Mouse (Mus musculus): Measurements from ENCODE around the gene Fanca.
"Not testable (repeated sequence)": the region's sequence is repeated elsewhere in the genome, so short reads cannot be mapped to it uniquely, and the experiment has no call there.

The Fanca gene

DNA sequence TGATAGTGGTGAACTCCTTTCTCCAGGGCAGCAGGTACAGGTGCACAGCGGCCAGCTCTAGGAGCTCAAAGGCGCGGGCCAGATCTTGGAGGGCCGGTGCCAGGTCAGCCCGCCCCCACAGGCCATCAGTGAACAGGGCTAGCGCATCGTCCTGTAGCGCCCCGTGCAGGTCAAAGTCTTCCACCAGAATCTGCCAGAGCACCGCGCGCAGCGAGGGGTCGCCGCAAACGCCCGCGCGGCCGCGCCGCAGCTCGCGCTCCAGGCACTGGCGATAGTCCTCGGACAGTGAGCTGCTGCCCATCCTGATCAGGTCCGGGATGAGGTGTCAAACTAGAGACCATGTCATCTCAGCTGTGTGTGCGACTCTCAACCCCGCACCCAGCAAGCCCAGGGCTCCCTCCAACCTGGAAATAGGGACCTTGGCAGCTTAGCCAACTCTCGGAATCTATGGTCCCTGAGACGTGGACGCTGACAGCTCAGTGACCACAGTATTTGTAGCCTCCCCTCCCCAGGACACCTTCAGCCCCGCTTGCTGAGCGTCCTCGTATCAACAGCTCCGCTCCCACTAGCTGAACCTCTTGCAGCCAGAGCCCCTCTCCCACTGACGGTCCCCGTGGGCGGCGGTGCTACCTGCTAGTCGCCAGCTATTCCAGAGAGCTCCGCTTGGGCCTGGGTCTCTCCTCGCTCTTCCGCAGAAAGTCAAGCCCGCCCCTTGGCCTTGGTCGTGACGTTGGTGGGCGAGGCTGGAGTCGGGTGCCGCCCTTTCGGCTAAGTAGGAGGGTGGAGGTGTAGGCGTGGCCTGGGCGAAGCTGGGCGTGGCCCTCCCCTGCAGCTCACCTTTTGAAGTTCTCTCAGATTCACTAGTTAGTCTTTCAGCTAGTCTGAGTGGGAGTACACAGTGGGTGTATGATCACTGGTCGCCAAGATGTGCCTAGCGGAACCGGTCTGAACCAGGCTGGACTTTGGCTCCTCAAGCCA, 82.6 kb downstream of the Fanca start, which contains the start of gene Spata2l:
Gene Spata2l (minus strand): TSS at position 714 of the 978 bp plus-strand sequence.
- peak; percentile 67 for DNase-seq (ENCODE audit: extremely low read depth, insufficient read length, low spot score)

DNA sequence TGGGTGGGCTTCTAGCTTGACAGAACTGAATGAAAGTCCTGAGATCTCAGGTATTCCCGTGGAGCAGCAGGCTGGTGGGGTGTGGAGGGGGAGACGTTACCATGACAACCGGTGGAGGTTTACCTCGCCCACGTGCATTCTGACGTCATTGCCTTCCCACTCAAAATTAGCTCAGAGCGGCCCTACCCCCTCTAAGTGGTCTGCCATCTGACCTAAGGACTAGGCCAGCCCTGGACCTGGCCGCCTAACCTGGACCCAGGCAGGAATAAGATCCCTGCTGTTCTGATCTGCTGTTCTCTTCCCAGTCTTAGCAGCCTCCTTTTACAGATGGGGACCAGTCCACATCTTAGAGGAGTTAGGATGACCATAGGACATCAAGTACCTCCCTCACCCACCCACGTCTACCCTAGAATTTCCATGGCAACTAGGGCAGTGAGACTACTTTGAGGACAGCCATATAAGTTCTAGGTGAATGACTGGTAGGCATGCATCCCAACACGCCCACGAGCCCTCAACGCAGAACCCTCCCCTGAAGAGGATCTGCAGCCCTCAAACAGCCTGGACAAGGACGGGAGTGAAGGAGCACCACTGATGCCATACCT, 83.4 kb downstream of the Fanca start:
- DNase-seq (ENCODE audit: extremely low read depth, insufficient read length, low spot score): no peak

DNA sequence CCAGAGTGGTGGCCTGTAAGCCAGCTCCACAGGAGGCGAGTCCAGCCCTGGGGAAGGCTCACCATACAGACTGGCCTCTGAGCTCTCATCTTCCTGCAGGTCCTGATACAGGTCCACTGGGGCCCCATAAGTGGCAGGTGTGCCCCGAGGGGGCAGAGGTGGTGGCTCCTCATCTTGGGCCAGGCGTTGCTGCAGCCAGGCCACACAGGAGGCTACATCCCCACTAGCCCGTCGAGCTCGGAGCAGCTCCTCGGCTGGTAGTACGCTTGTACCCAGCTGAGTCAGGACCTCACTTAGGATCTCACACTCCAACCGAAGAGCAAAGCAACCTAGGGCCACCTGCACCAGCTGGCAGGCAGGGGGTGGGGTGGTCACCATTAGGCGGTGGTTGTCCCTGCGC, 84.6 kb downstream of the Fanca start:
- DNase-seq (ENCODE audit: extremely low read depth, insufficient read length, low spot score): no peak

GRCm38 (mm10) chr8:123233300-123233699, 85.1 kb downstream of the Fanca start:
- DNase-seq (ENCODE audit: extremely low read depth, insufficient read length, low spot score): no peak

- DNase-seq (ENCODE audit: extremely low read depth, insufficient read length, low spot score): no peak
These were observed 85.8 kb downstream of the Fanca start for GRCm38 (mm10) chr8:123232553-123232952.

DNA sequence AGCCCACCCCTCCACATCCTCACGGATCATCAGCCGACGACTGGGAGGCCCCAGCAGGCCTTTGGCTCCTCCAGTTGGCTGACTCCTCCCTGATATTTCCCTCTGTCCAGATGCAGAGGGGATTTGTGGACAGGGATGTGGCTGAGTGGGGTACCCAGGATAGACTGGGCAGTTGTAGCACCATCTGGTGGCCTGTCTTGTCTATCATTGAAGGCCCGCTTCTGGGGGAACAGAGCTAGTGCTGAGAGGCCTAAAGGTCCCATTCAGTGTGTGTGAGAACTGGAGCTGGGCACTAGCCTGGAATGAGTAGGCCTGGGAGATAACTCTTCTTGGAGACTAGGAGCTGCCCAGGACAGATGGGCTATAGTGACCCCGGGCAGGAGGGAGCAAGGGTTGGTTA, 86.6 kb downstream of the Fanca start:
- DNase-seq (ENCODE audit: extremely low read depth, insufficient read length, low spot score): no peak

DNA sequence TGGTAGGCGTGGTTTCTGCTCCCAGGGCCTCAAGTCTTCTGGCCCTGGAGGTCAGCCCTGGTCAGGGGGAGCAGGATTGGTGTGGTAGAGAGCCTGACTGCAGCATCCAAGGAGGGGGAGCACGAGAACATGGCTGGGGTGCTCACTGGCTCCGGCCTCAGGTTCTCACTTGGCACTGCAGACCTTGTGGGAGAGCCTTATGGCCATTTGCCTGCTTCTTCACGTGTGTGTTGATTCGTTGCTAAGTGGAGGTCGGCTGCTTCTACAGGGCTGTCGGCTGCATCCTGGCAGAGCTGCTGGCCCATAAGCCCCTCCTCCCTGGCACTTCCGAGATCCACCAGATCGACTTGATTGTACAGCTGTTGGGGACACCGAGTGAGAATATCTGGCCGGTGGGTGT, 88.0 kb downstream of the Fanca start:
- DNase-seq (ENCODE audit: extremely low read depth, insufficient read length, low spot score): not testable (repeated sequence)

GRCm38 (mm10) chr8:123228416-123228815, 90.0 kb downstream of the Fanca start:
- no peak for DNase-seq (ENCODE audit: extremely low read depth, insufficient read length, low spot score)

DNA sequence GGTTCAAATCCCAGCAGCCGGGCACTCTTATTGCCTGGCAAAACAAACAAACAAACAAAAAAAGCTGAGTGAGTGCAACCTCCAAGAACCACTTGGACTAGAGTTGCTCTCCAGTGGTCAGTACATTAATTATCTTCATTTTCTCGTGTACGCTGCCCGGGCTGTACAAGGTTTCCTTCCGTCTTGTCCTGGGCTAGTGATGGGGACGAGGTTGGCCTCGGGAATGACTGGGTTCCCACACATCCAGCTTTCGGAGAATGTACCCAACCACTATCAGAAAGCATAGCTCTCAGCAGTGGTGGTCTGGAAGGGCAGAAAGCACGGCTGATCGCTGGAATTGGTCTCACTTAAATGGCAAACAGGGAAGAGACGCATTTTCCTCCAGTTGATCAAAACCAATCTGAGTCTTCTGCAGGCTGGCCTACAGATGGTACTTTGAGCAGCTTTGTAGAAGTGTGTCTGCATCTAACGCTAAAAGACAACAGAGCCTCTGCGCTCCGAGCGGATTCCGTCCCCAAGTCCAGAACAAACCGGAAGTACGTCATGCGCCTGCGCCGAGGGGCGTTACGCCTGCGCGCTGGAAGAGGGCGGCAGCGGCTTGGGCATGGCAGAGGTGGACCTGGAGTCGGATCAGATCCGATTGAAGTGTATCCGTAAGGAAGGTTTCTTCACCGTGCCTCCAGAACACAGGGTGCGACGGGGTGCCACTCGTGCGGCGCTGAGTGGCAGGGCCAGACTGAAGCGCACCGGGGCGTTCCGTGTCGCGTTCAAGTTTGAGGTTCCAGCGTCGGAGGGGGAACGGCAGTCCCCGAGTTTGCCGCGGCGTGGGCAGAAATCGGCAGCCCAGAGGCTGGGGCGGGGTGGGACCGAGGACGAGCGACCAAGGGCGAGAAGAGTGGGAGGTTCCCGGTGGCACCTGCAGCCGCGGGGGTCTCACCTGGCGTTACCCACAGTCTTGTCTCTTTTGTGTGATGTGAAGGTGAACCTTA, 93.8 kb downstream of the Fanca start, which contains the start of gene Cdk10:
Gene Cdk10 (plus strand): TSS at position 565 of the 989 bp plus-strand sequence.
- DNase-seq (ENCODE audit: extremely low read depth, insufficient read length, low spot score): peak; percentile 83

GRCm38 (mm10) chr8:123220917-123221316, 97.5 kb downstream of the Fanca start:
- peak; percentile 35 for DNase-seq (ENCODE audit: extremely low read depth, insufficient read length, low spot score)

Data from 3134 (cell line).